Mouse (Mus musculus) E14TG2a.4 (cell line): Measurements from ENCODE around the gene Tnnt2.
A peak's percentile ranks its signal among the peaks of the same experiment; 100 is the strongest.

ENCODE experiments used
- H3K27me3 ChIP-seq: 2 replicates; pipeline ENCODE4 v1.6.1; 2014; ENCODE audit warnings: low read length, control low read depth; ENCODE audit not compliant: insufficient read depth
- H3K36me3 ChIP-seq: 2 replicates; pipeline ENCODE4 v1.6.1; 2014; ENCODE audit warnings: low read length, control low read depth; ENCODE audit not compliant: insufficient read depth
- H3K4me1 ChIP-seq: replicated peaks from 2 replicates; pipeline ENCODE4 v1.6.1; 2014; ENCODE audit warnings: low read depth, low read length, control low read depth
- H3K4me3 ChIP-seq: replicated peaks from 2 replicates; pipeline ENCODE4 v1.5.1; 2014; ENCODE audit warnings: mild to moderate bottlenecking, low read length
- H3K9me3 ChIP-seq: 2 replicates; pipeline ENCODE4 v1.6.1; 2014; ENCODE audit warnings: low read length, control low read depth
- CTCF ChIP-seq: conservative IDR thresholded peaks from 2 replicates; pipeline ENCODE4 v1.5.1; 2014; ENCODE audit warnings: low read length
- NANOG ChIP-seq: IDR thresholded peaks from 2 replicates; pipeline ENCODE4 v1.6.1; 2014; ENCODE audit warnings: borderline replicate concordance, low read length, mixed read lengths
- POU5F1 ChIP-seq: IDR thresholded peaks from 2 replicates; pipeline ENCODE4 v1.6.1; 2014; ENCODE audit warnings: low read length, borderline replicate concordance

Gene Tnnt2

GRCm38 (mm10) chr1:135835716-135836483 is at the start of gene Tnnt2:
Tnnt2 (plus strand) TSS chr1:135836354.
- Histone ChIP-seq H3K9me3 (no peaks in the 10 kb centered on the region), H3K36me3 (peaks cover 18% of the 10 kb centered on the region), H3K4me3 (0 out of 2 replicates have a peak within 1 kb of the TSS, but pooled peaks have one; percentile 6), H3K4me1 (peaks cover 31% of the 10 kb centered on the region), H3K27me3 (peaks cover 20% of the 10 kb centered on the region)
- TF ChIP-seq POU5F1 (no peak), CTCF (no peak), NANOG (no peak)

- TF ChIP-seq POU5F1 (no peak), CTCF (peak; percentile 72), NANOG (no peak)
- Histone ChIP-seq H3K4me1 (peaks cover 48% of the 10 kb centered on the region), H3K36me3 (no peaks in the 10 kb centered on the region), H3K9me3 (no peaks in the 10 kb centered on the region), H3K27me3 (peaks cover 10% of the 10 kb centered on the region), H3K4me3 (no peak overlapping the region)
Measured at GRCm38 (mm10) chr1:135787799-135788198, 48.4 kb upstream of the Tnnt2 start.

- Histone ChIP-seq H3K9me3 (no peaks in the 10 kb centered on the region), H3K36me3 (no peaks in the 10 kb centered on the region)
Measured at GRCm38 (mm10) chr1:135788708-135789107, 47.4 kb upstream of the Tnnt2 start.

GRCm38 (mm10) chr1:135789815-135790214 is 46.3 kb upstream of the Tnnt2 start:
- TF ChIP-seq NANOG (no peak), POU5F1 (no peak), CTCF (peak; percentile 89)
- peaks cover 14% of the 10 kb centered on the region for H3K27me3 ChIP-seq
- H3K9me3 ChIP-seq = no peaks in the 10 kb centered on the region
- no peak overlapping the region for H3K4me3 ChIP-seq
- H3K36me3 ChIP-seq = no peaks in the 10 kb centered on the region
- H3K4me1 ChIP-seq = peaks cover 59% of the 10 kb centered on the region

More at GRCm38 (mm10) chr1:135788708-135789107, 47.4 kb upstream of the Tnnt2 start:
- Histone ChIP-seq H3K4me3 (0 out of 2 replicates have a peak overlapping the region, but pooled peaks have one; percentile 20), H3K27me3 (peaks cover 9% of the 10 kb centered on the region), H3K4me1 (peaks cover 51% of the 10 kb centered on the region)
- no peak for TF ChIP-seq NANOG

GRCm38 (mm10) chr1:135792143-135792939 is 43.8 kb upstream of the Tnnt2 start:
- TF ChIP-seq NANOG (0 out of 2 replicates have a peak, but pooled peaks have one; percentile 9), POU5F1 (no peak)
- H3K27me3 ChIP-seq = peaks cover 27% of the 10 kb centered on the region

GRCm38 (mm10) chr1:135793370-135794215 is 42.6 kb upstream of the Tnnt2 start:
- TF ChIP-seq NANOG (no peak), POU5F1 (no peak), CTCF (no peak)
- Histone ChIP-seq H3K4me1 (peaks cover 65% of the 10 kb centered on the region), H3K27me3 (peaks cover 27% of the 10 kb centered on the region), H3K9me3 (peaks cover 4% of the 10 kb centered on the region), H3K4me3 (peak overlapping the region; percentile 69), H3K36me3 (no peaks in the 10 kb centered on the region)

More at GRCm38 (mm10) chr1:135792143-135792939, 43.8 kb upstream of the Tnnt2 start:
- H3K4me3 ChIP-seq = 0 out of 2 replicates have a peak overlapping the region, but pooled peaks have one; percentile 10
- no peaks in the 10 kb centered on the region for H3K9me3 ChIP-seq
- peaks cover 72% of the 10 kb centered on the region for H3K4me1 ChIP-seq
- no peaks in the 10 kb centered on the region for H3K36me3 ChIP-seq

GRCm38 (mm10) chr1:135794216-135795134 is 41.7 kb upstream of the Tnnt2 start:
- peaks cover 12% of the 10 kb centered on the region for H3K9me3 ChIP-seq
- peaks cover 63% of the 10 kb centered on the region for H3K4me1 ChIP-seq
- H3K27me3 ChIP-seq = peaks cover 27% of the 10 kb centered on the region
- H3K36me3 ChIP-seq = no peaks in the 10 kb centered on the region
- H3K4me3 ChIP-seq = peak overlapping the region; percentile 69
- TF ChIP-seq NANOG = no peak
- TF ChIP-seq POU5F1 = no peak
- no peak for TF ChIP-seq CTCF

GRCm38 (mm10) chr1:135798492-135798891 is 37.7 kb upstream of the Tnnt2 start:
- TF ChIP-seq NANOG (no peak), CTCF (no peak)
- Histone ChIP-seq H3K4me3 (no peak overlapping the region), H3K9me3 (peaks cover 12% of the 10 kb centered on the region), H3K4me1 (peaks cover 25% of the 10 kb centered on the region), H3K36me3 (no peaks in the 10 kb centered on the region), H3K27me3 (peaks cover 37% of the 10 kb centered on the region)
